Mouse (Mus musculus): ENCODE results near the gene Med13l.

- no peak for TF ChIP-seq POLR2A (IDR thresholded peaks at IDR 0.05; ENCODE audit: low read depth, low read length)
- no peak for TF ChIP-seq CTCF (IDR thresholded peaks at IDR 0.05; ENCODE audit: extremely low read depth, insufficient read depth, insufficient read length, insufficient replicate concordance)
Measured at GRCm38 (mm10) chr5:118514527-118514831, 46.0 kb upstream of the Med13l start.

Measured in spleen, adult 2 months (tissue).